Mouse (Mus musculus) lung, postnatal 0 days (tissue): ENCODE data around the gene Aff3. TPM values are rescaled to one million over a fixed set of nuclear protein-coding genes. Genes with fewer than 3 reads are reported as not detected.

Experiments
- ATAC-seq: fragments of 200-750 bp; cut with Nextera tagmentation; 2 replicates; pipeline ENCODE4 v1.8.0; 2017; ENCODE audit warnings: moderate library complexity
- DNase-seq: peaks from one replicate; pipeline ENCODE4 v3.0.0-alpha.2; 2016; ENCODE audit warnings: low spot score
- H3K27ac ChIP-seq: fragments of 300-500 bp; sonication (generic); 2 replicates; pipeline ENCODE4 v1.5.1; 2014; ENCODE audit warnings: antibody characterized with exemption, mild to moderate bottlenecking, low read length, mixed read lengths
- H3K27me3 ChIP-seq: fragments of 300-500 bp; sonication (generic); replicated peaks from 2 replicates; pipeline ENCODE4 v1.6.1; 2014; ENCODE audit warnings: low read length, mixed read lengths; ENCODE audit not compliant: insufficient read depth
- H3K36me3 ChIP-seq: fragments of 300-500 bp; sonication (generic); 2 replicates; pipeline ENCODE4 v1.6.1; 2014; ENCODE audit warnings: low read length, mixed read lengths; ENCODE audit not compliant: insufficient read depth
- H3K4me1 ChIP-seq: fragments of 300-500 bp; sonication (generic); 2 replicates; pipeline ENCODE4 v1.6.1; 2014; ENCODE audit warnings: antibody characterized with exemption, low read depth, low read length, mixed read lengths; ENCODE audit not compliant: insufficient read depth
- H3K4me2 ChIP-seq: fragments of 300-500 bp; sonication (generic); replicated peaks from 2 replicates; pipeline ENCODE4 v1.6.1; 2014; ENCODE audit warnings: low read depth, mild to moderate bottlenecking, low read length, moderate library complexity, mixed read lengths
- H3K4me3 ChIP-seq: fragments of 300-500 bp; sonication (generic); 2 replicates; pipeline ENCODE4 v1.5.1; 2014; ENCODE audit warnings: low read depth, low read length
- H3K9ac ChIP-seq: fragments of 300-500 bp; sonication (generic); replicated peaks from 2 replicates; pipeline ENCODE4 v1.6.1; 2014; ENCODE audit warnings: low read depth, mild to moderate bottlenecking
- H3K9me3 ChIP-seq: fragments of 300-500 bp; sonication (generic); 2 replicates; pipeline ENCODE4 v1.6.1; 2016; ENCODE audit warnings: low read length, mixed read lengths
- CTCF ChIP-seq: IDR thresholded peaks from 2 replicates; pipeline ENCODE4 v1.5.1; 2016; ENCODE audit warnings: antibody characterized with exemption, mild to moderate bottlenecking
- EP300 ChIP-seq: IDR thresholded peaks from 2 replicates; pipeline ENCODE4 v1.6.1; 2016; ENCODE audit warnings: antibody characterized with exemption, mild to moderate bottlenecking, control low read depth
- WGBS: fragments of 180-500 bp; shearing (Covaris S2); extraction: QIAGEN DNeasy Blood & Tissue Kit; methylation state at CpG from one replicate; pipeline ENCODE4 v1.1.7; 2014; 5-methylcytosine and 5-hydroxymethylcytosine counted together
- polyA plus RNA-seq: library from polyadenylated mRNA; unstranded; fragments of >200 nt; fragmentation: Nextera tagmentation; extraction: Ambion mirVana; gene quantifications from 2 replicates; pipeline ENCODE4 v1.2.1, GENCODE M21; 2015

Gene Aff3
- polyA plus RNA-seq, 1 experiment from 2014 or later = 5.9 TPM

DNA sequence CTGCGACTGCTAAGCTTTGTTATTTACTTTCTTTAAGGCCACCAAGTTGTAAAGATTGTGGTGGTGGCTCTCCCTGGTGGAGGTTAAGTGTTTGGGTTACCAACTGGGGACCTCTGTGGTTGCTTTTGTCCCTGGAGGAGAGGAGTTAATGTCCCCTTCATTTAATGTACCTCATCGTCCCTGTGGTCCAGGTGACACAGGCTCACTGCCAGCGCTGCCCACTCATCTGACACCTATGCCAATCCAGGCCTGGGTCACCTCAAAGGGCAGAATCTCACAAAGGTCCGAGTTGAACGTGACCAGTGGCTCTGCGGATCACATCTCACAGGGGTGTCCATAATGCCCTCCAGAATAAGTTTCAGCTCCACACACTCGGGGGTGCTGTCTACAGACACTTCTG lies 103.4 kb downstream of the Aff3 start:
- H3K36me3 ChIP-seq = no peaks in the 10 kb centered on the region
- no peaks in the 10 kb centered on the region for H3K27me3 ChIP-seq
- no peak overlapping the region for H3K4me3 ChIP-seq
- no peak overlapping the region for H3K27ac ChIP-seq
- no peak overlapping the region for H3K9ac ChIP-seq
- DNase-seq (no peak), ATAC-seq (no peak)
- H3K9me3 ChIP-seq = no peaks in the 10 kb centered on the region
- WGBS = 64% methylated on average over 7 of the region's 7 CpGs
- TF ChIP-seq CTCF (no peak; the same call in 1 of the 2 replicates), EP300 (no peak)
- no peak overlapping the region for H3K4me2 ChIP-seq
- H3K4me1 ChIP-seq = no peaks in the 10 kb centered on the region

GRCm38 (mm10) chr1:38560666-38561065 lies 104.1 kb downstream of the Aff3 start:
- no peak for TF ChIP-seq EP300
- peak; percentile 25 for TF ChIP-seq CTCF
- H3K9ac ChIP-seq = no peak overlapping the region
- H3K36me3 ChIP-seq = no peaks in the 10 kb centered on the region
- no peaks in the 10 kb centered on the region for H3K27me3 ChIP-seq
- DNase-seq = no peak
- H3K27ac ChIP-seq = no peak overlapping the region
- WGBS = 65% methylated on average over 9 of the region's 9 CpGs
- ATAC-seq = no peak
- no peak overlapping the region for H3K4me2 ChIP-seq
- H3K4me3 ChIP-seq = no peak overlapping the region
- no peaks in the 10 kb centered on the region for H3K4me1 ChIP-seq
- H3K9me3 ChIP-seq = no peaks in the 10 kb centered on the region

GRCm38 (mm10) chr1:38557615-38558014 lies 107.1 kb downstream of the Aff3 start:
- no peak overlapping the region for H3K27ac ChIP-seq
- TF ChIP-seq CTCF = no peak
- TF ChIP-seq EP300 = no peak
- H3K27me3 ChIP-seq = no peaks in the 10 kb centered on the region
- H3K36me3 ChIP-seq = no peaks in the 10 kb centered on the region
- H3K4me1 ChIP-seq = no peaks in the 10 kb centered on the region
- WGBS = 59% methylated on average over 8 of the region's 8 CpGs
- H3K4me2 ChIP-seq = no peak overlapping the region
- no peak overlapping the region for H3K4me3 ChIP-seq
- no peak overlapping the region for H3K9ac ChIP-seq
- no peak for ATAC-seq
- DNase-seq = no peak
- H3K9me3 ChIP-seq = no peaks in the 10 kb centered on the region

DNA sequence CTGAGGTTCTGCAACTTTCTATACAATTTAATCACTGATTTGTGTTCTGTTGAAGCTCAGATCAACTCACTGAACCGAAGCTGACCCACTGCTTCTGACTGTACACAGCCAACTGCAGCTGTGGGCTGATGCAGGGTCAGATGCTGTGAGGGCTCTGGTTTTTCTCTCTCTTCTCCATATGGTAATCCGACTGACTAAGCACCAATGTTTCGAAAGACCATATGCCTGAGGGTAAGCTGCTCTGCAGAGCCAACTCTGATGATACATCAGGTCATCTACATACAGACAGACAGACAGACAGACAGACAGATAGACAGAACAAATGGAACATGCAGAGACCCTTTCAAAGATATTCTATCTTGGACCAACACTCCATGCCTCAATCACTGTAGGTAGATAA lies 110.2 kb downstream of the Aff3 start:
- H3K36me3 ChIP-seq = no peaks in the 10 kb centered on the region
- H3K4me2 ChIP-seq = no peak overlapping the region
- DNase-seq = no peak
- H3K4me1 ChIP-seq = no peaks in the 10 kb centered on the region
- TF ChIP-seq EP300 = no peak
- TF ChIP-seq CTCF = no peak
- H3K9ac ChIP-seq = no peak overlapping the region
- H3K4me3 ChIP-seq = no peak overlapping the region
- no peaks in the 10 kb centered on the region for H3K9me3 ChIP-seq
- 85% methylated on average over 3 of the region's 3 CpGs for WGBS
- no peaks in the 10 kb centered on the region for H3K27me3 ChIP-seq
- no peak overlapping the region for H3K27ac ChIP-seq
- no peak for ATAC-seq

DNA sequence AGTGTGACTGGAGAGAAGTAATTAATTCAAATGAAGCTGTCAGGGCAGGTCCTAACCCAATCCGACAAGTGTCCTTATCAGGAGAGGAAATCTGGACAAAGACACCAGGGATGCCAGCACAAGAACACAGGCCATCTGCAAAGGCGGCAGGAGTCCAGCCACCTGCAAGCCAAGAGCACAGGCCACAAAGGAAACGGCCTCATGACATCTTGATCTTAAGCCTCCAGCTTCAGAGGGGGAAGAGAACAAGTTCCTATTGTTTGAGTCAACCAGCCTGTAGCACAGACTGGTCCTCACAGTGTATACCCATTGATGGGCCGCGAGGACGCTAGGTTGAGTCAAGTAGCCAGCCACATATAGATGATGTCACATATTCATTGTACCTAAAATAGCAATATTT lies 111.7 kb downstream of the Aff3 start:
- TF ChIP-seq CTCF (no peak), EP300 (no peak)
- Histone ChIP-seq H3K27me3 (no peaks in the 10 kb centered on the region), H3K4me1 (no peaks in the 10 kb centered on the region), H3K4me2 (no peak overlapping the region), H3K9me3 (no peaks in the 10 kb centered on the region), H3K27ac (no peak overlapping the region), H3K36me3 (no peaks in the 10 kb centered on the region), H3K4me3 (no peak overlapping the region), H3K9ac (no peak overlapping the region)
- ATAC-seq = no peak
- DNase-seq = no peak
- 55% methylated on average over 6 of the region's 6 CpGs for WGBS

DNA sequence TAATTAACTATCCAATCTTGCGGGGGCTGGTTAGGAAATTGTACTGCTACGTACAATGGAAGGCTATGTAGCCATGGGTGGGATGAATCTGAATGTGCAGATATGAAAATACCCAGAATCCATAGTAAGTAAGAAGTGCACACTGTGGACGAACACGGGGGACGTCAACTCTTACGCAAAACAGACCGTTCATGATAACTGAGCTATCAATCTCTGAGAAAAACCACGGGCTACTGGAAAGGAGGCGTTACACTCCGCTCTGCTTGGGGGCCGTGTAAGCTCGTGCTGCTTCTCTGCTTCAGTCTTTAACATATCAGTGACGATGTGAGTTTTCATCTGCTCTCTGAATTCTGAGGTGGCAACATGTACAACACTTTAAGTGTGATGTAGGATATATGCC lies 114.2 kb downstream of the Aff3 start:
- H3K4me1 ChIP-seq = no peaks in the 10 kb centered on the region
- no peak overlapping the region for H3K4me2 ChIP-seq
- no peak for DNase-seq
- 78% methylated on average over 13 of the region's 13 CpGs for WGBS
- no peaks in the 10 kb centered on the region for H3K27me3 ChIP-seq
- no peak for ATAC-seq
- no peaks in the 10 kb centered on the region for H3K9me3 ChIP-seq
- H3K4me3 ChIP-seq = no peak overlapping the region
- H3K36me3 ChIP-seq = no peaks in the 10 kb centered on the region
- no peak overlapping the region for H3K27ac ChIP-seq
- no peak overlapping the region for H3K9ac ChIP-seq
- TF ChIP-seq EP300 (no peak), CTCF (no peak)
